Mouse (Mus musculus): ENCODE results near the gene Actl6a. TPM values are rescaled to one million over a fixed set of nuclear protein-coding genes. Genes with fewer than 3 reads are reported as not detected.

Gene Actl6a
- 68.8 and 80.0 TPM in 2 replicates for polyA plus RNA-seq (2012; rRNA removed)

DNA sequence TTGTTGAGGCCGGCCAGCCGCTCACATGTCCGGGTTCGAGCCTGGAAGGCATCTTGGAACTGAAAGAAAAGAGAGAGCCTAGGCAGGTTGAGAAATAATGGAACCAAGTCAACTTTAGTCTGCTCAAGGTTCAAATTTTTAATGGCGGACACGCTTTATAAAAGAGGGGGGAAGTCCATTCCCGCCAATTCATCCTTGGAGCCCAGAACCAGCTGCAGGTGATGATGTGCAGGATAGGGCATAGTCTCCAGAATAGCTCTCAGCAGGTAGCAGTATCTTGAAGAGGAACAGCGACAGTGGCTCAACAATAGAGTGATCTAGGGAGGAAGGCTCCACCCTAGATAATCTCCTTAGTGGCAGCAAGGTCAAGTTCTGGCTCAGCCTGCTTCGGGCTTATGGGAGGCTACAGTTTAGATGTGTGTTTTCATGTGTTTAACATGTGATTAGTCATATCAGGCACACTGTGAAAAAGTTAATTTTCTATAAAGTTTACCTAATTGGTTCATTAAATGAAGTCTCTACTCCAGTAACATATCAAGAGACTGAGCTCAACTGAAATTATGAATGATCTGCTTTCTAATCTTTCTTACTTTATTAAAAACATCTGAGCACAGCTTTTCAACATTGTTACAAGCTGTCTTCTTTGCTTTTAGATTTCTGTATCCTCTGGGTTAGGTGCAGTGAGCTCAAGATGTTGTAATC lies at the start of gene Actl6a:
Actl6a (plus strand) TSS at position 652 of the 702 bp plus-strand sequence.

DNA sequence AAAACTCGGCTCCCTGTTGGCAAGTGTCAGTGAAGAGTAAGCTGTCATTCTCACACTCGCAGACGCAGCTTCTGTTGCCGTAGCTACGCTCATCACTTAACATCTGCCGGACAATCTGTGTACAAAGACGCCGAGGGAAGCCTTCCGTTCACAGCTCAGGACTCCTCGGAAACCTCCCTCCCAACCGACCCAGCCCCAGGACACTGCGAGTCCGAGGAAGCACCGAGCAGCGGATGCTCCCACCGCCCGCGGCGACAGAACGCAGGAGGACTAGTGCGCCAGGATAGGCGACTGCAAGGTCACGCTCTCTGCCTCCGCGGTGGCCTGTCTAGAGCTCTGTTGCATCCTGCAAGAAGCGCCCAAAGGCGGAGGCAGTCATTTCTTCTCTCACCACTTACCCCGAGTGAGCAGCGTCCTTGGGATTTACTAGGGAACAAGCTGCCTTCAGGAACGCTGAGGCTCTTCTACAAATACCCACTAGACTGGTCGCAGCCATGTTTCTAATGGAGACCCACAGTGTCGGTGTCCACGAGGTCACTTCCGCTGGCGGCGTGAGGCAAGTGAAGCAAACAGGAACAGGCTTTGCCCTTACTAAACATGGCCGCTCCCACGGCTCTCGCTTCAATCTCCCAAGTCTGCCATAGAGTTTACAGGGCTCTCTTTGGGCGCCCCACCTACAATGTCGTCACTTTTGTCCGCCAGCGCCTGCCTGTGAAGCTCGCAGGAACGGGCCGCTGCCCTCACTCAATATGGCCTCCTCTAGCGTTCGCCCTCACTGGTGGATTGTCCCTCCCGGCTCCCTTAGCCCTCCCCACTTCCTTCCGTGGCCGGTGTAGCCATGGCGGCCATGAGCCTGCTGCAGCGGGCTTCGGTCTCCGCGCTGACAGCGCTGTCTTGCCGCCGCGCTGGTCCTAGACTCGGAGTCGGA lies 30.4 kb downstream of the Actl6a start, which contains the start of gene Ndufb5:
Ndufb5 (plus strand) TSS at position 747 of the 928 bp plus-strand sequence.

DNA sequence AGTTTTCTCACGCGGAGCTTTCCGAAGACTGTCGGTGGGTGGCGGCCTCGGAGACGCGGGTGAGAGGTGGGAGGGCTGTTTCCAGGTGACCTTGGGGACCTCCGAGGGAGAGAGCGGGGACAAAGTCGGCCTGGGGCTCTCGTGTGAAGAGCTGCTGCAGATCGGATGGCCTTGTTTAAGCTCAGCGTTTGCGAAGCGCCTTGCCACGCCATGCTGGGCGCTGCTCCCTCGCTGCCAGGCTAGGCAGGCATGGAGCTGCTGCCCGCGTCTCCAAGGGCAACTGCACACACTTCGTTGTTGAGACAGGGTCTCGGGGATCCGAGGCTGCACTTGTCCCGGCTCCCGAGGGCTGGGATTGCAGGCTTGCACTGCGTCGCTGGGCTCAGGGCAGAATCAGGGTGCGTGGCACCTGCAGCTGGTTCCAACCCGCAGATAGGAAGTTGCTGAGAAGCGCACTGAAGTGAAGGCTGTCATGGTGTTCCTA lies 31.1 kb downstream of the Actl6a start, which contains the start of gene Mrpl47:
Mrpl47 (minus strand) TSS at position 434 of the 484 bp plus-strand sequence.

Other genes starting within 250 kb of the Actl6a start
- not detected in 2 replicates for gene Kcnmb3, start 214.1 kb upstream of the Actl6a start, polyA plus RNA-seq (2012; rRNA removed)
- gene Zfp639, start 196.0 kb upstream of the Actl6a start, polyA plus RNA-seq (2012; rRNA removed): 63.2 and 64.2 TPM in 2 replicates
- 53.0 and 55.3 TPM in 2 replicates for gene Mfn1, start 176.8 kb upstream of the Actl6a start, polyA plus RNA-seq (2012; rRNA removed)
- 53.8 and 66.4 TPM in 2 replicates for gene Gnb4, start 89.7 kb upstream of the Actl6a start, polyA plus RNA-seq (2012; rRNA removed)
- 236 and 270 TPM in 2 replicates for gene Ndufb5, start 30.7 kb downstream of the Actl6a start, polyA plus RNA-seq (2012; rRNA removed)
- 20.1 and 20.5 TPM in 2 replicates for gene Mrpl47, start 31.3 kb downstream of the Actl6a start, polyA plus RNA-seq (2012; rRNA removed)
- 5.0 and 5.7 TPM in 2 replicates for gene Usp13, start 111.2 kb downstream of the Actl6a start, polyA plus RNA-seq (2012; rRNA removed)